Mouse (Mus musculus) kidney, adult 18-20 months (tissue): ENCODE data around the gene Vmn1r203.
"Not testable (repeated sequence)": the region's sequence is repeated elsewhere in the genome, so short reads cannot be mapped to it uniquely, and the experiment has no call there.

Source experiments
- DNase-seq: peaks from one replicate; pipeline ENCODE4 v3.0.0; 2021

Vmn1r203 gene

GRCm38 (mm10) chr13:22517814-22518213 is at the start of gene Vmn1r203:
Gene Vmn1r203, plus strand, starts transcription at chr13:22518114.
- DNase-seq: no peak

DNA sequence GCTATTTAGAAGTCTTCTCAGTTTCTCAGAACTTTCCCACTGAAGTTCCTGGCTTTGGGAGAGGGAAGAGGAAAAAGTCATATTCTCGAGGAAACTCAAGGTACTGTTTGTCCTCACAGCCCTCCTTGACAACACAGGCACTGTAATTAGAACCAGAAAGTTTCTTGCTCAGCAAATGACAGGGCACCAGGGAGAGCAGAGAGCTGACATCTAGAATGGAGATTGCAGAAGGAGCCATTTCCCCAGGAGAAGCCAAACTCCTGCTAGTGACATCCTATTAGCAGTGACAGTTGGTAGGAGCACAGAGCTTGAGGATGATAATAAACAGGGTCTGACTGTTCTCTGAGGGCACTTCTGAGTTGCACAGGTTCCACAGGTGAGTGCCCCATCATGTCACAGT is 46.3 kb upstream of the Vmn1r203 start, which contains the start of gene Vmn1r201:
Vmn1r201 (plus strand) TSS at position 301 of the 400 bp plus-strand sequence.
- DNase-seq: no peak

GRCm38 (mm10) chr13:22502431-22502830 is 15.5 kb upstream of the Vmn1r203 start:
- DNase-seq: no peak

DNA sequence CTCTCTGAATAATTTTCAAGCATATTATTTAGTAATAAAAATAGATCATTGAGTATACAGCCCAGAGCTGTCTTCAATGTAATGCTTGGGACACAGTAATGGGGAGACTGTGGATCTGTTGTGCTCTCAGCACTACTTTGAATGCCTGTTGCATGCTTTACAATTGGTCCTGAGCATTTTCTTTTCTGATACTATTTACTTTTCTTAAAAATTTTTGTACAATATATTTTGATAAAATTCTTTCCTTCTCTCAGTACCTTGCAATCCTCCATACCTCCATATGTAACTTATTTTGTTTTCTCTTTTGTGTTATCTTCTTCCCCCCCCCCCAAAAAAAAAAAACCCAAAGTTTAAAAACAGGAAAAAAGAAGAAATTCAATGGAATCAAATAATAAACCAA is 12.6 kb upstream of the Vmn1r203 start, which contains the start of gene Vmn1r202:
Vmn1r202 (minus strand) TSS at position 101 of the 400 bp plus-strand sequence.
- no peak for DNase-seq

DNA sequence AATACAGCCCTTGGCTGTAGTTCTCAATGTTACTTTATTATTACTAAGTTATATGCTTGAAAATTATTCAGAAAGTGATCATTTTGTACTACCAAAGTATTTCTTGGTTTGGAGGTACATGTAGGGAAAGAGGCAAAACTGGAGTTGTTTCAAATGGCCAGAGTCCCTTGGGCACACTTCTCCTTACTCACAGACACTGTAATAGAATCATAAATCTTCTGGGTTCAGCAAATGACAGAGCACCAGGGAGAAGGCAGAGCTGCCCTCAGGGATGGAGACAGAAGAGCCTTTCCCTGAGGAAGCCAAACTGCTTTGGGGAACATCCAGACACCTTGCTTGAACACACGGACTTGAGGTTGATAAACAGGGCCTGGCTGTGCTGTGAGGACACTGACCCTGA is 35.0 kb downstream of the Vmn1r203 start, which contains the start of gene Vmn1r204:
Vmn1r204 (plus strand) TSS at position 301 of the 400 bp plus-strand sequence.
- DNase-seq: not testable (repeated sequence)

DNA sequence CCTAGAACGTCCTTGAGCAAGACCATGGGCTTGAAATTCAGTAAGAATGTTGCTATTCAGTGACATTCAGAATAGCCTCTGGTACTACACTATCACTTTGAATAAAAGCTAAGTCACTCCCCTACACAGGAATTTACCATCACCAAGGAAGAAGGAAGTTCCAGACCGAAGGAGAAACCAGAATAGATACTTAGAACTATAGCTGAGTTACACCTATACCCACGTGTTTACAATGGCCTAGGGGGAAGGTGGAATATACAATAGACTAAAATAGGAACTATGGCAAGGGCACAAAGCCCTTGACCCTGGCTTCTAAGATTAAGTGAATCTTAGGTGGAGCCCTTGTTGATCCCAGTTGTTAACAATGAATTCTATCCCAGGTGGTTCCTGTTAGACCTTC is 57.0 kb downstream of the Vmn1r203 start:
- not testable (repeated sequence) for DNase-seq
